Mouse (Mus musculus): ENCODE data around the gene Tmprss9. TPM values are rescaled to one million over a fixed set of nuclear protein-coding genes. Genes with fewer than 3 reads are reported as not detected.

Gene Tmprss9
- polyA plus RNA-seq, 1 experiment from 2014 or later = 0.05 TPM

DNA sequence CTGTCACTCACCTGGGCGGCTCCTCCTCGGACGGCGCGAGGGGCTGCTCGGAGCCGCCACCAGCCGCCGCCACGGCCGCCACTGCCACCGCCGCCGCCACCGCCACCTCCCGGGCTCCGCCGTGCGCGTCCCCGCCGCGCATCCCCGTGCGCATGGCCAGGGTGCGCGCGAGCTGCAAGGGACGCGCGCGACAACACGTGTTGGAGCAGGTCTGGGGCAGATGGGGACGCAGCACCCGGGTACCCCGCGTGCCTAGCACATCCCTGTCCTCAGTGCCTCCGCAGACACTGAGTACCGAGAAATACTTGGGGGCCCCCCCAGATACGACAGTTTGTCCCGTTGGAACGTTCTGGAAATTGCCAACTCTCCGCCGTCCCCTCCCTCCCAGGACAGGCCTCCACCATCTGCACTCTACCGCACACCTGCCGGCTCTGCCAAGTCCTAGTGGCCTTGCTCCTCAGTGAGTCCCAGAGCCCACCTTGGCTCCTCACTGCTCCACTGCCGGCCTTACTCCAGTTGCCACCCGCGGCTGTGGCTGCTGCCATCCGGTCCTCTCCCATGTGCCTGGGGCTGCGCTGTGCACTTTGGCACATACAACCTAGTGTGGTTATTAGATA is 27.6 kb upstream of the Tmprss9 start, which contains the start of gene Lingo3:
Gene Lingo3, minus strand, starts transcription at position 109 of the 617 bp plus-strand sequence.
- ATAC-seq (ENCODE audit: insufficient number of reproducible peaks, low FRiP score, low TSS enrichment, low read depth) = no peak
- H3K36me3 ChIP-seq = no peaks in the 10 kb centered on the region
- H3K4me1 ChIP-seq = peaks cover 11% of the 10 kb centered on the region
- peak within 1 kb of the TSS; percentile 35 for H3K9ac ChIP-seq
- no peak within 1 kb of the TSS for H3K27ac ChIP-seq (replicated peaks)
- peak within 1 kb of the TSS; percentile 50 for H3K4me3 ChIP-seq (replicated peaks)
- peak within 1 kb of the TSS; percentile 91 for H3K4me2 ChIP-seq (replicated peaks)
- H3K9me3 ChIP-seq (replicated peaks) = no peaks in the 10 kb centered on the region
- peaks cover 39% of the 10 kb centered on the region for H3K27me3 ChIP-seq
- WGBS = 3% methylated on average over 46 of the region's 51 CpGs

DNA sequence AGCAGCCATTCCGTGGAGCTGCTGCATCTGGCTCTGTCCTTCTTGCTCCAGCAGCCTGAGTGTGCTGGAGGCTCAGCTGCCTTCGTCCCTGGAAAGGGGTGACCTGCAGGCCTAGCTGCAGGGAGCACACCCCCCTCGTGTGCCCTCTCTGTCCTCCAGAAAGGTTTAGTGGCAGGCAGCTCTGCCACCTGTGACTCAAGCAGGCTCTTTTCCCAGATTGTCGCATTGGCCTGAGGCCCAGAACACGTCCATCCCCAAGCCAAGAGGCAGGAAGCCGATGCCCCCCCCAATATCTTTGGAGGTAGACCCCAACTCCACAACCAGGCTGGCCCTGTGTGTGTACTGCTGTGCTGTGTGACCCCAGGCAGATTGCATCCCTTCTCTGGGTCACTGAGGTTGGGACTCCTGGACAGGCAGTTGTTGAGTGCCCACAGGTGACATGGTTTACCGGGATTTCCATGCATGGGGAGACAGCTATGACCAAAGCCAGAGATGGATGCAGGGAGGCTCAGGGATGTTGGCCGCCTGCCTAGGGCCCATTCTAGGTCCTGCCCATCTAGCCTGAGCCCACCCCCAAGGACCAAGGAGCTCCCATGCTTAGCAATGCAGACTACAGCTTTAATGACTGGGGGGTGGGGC is 26.5 kb upstream of the Tmprss9 start:
- no peak for ATAC-seq (ENCODE audit: insufficient number of reproducible peaks, low FRiP score, low TSS enrichment, low read depth)
- peaks cover 39% of the 10 kb centered on the region for H3K27me3 ChIP-seq
- H3K36me3 ChIP-seq = no peaks in the 10 kb centered on the region
- H3K4me1 ChIP-seq = peaks cover 11% of the 10 kb centered on the region
- no peak overlapping the region for H3K27ac ChIP-seq (replicated peaks)
- no peaks in the 10 kb centered on the region for H3K9me3 ChIP-seq (replicated peaks)
- no peak overlapping the region for H3K4me3 ChIP-seq (replicated peaks)
- WGBS = 56% methylated on average over 8 of the region's 8 CpGs
- H3K4me2 ChIP-seq (replicated peaks) = no peak overlapping the region
- no peak overlapping the region for H3K9ac ChIP-seq

DNA sequence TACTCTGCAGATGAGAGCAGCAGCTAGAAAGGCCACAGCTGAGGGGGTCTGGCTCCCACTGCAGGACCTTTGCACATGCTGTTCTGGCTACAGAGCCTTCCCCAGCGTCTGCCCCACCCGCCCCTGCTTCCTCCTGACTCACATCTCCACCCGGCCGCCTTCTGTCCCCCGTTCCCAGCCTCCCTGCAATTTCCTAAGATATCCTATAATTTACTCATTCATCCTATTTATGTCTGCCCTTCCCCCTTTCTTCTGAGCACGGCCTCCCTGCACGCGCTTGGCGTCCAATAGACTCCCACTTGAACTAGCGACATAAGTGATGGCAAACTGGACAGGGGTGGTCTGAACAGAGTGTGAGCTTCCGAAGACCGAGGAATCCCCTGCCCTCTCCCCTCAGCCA is 25.9 kb upstream of the Tmprss9 start:
- Histone ChIP-seq H3K27ac (replicated peaks) (no peak overlapping the region), H3K9ac (no peak overlapping the region), H3K4me1 (peaks cover 11% of the 10 kb centered on the region), H3K4me2 (replicated peaks) (no peak overlapping the region), H3K36me3 (no peaks in the 10 kb centered on the region), H3K27me3 (peaks cover 39% of the 10 kb centered on the region), H3K9me3 (replicated peaks) (no peaks in the 10 kb centered on the region), H3K4me3 (replicated peaks) (no peak overlapping the region)
- ATAC-seq (ENCODE audit: insufficient number of reproducible peaks, low FRiP score, low TSS enrichment, low read depth) = no peak
- 67% methylated on average over 12 of the region's 12 CpGs for WGBS

- 16% methylated on average over 10 of the region's 10 CpGs for whole genome bisulfite sequencing
- ATAC-seq (ENCODE audit: insufficient number of reproducible peaks, low FRiP score, low TSS enrichment, low read depth) = no peak; the same call in 1 of the 2 replicates
Observed at GRCm38 (mm10) chr10:80848571-80848970, 23.1 kb upstream of the Tmprss9 start.

GRCm38 (mm10) chr10:80854913-80855748 is 16.5 kb upstream of the Tmprss9 start, which contains the start of the genes Lsm7 and Sppl2b:
TSS of gene Lsm7 (minus strand) at chr10:80855209.
TSS of gene Sppl2b (plus strand) at chr10:80855275.
- H3K27ac ChIP-seq (replicated peaks) = peak within 1 kb of the TSS; percentile 72
- H3K9ac ChIP-seq = peak within 1 kb of the TSS; percentile 90
- peaks cover 24% of the 10 kb centered on the region for H3K36me3 ChIP-seq
- peak within 1 kb of the TSS; percentile 100 for H3K4me2 ChIP-seq (replicated peaks)
- H3K9me3 ChIP-seq (replicated peaks) = no peaks in the 10 kb centered on the region
- ATAC-seq (ENCODE audit: insufficient number of reproducible peaks, low FRiP score, low TSS enrichment, low read depth) = peak; percentile 86
- under 1% methylated on average over 81 of the region's 81 CpGs for WGBS
- peaks cover 38% of the 10 kb centered on the region for H3K4me1 ChIP-seq
- no peaks in the 10 kb centered on the region for H3K27me3 ChIP-seq
- H3K4me3 ChIP-seq (replicated peaks) = peak within 1 kb of the TSS; percentile 96

More at GRCm38 (mm10) chr10:80848571-80848970, 23.1 kb upstream of the Tmprss9 start:
- H3K4me3 ChIP-seq (replicated peaks) = no peak overlapping the region
- H3K9ac ChIP-seq = no peak overlapping the region
- H3K4me2 ChIP-seq (replicated peaks) = no peak overlapping the region
- H3K27me3 ChIP-seq = peaks cover 20% of the 10 kb centered on the region
- no peak overlapping the region; the same call in 1 of the 2 replicates for H3K27ac ChIP-seq (replicated peaks)
- H3K36me3 ChIP-seq = peaks cover 24% of the 10 kb centered on the region
- H3K9me3 ChIP-seq (replicated peaks) = no peaks in the 10 kb centered on the region
- H3K4me1 ChIP-seq = peaks cover 10% of the 10 kb centered on the region

GRCm38 (mm10) chr10:80855749-80856073 is 15.9 kb upstream of the Tmprss9 start:
- WGBS = 13% methylated on average over 11 of the region's 11 CpGs
- peak overlapping the region; percentile 96 for H3K4me3 ChIP-seq (replicated peaks)
- H3K9ac ChIP-seq = peak overlapping the region; percentile 90
- H3K36me3 ChIP-seq = peaks cover 24% of the 10 kb centered on the region
- no peaks in the 10 kb centered on the region for H3K9me3 ChIP-seq (replicated peaks)
- H3K4me1 ChIP-seq = peaks cover 38% of the 10 kb centered on the region
- H3K27me3 ChIP-seq = no peaks in the 10 kb centered on the region
- no peak for ATAC-seq (ENCODE audit: insufficient number of reproducible peaks, low FRiP score, low TSS enrichment, low read depth)
- H3K27ac ChIP-seq (replicated peaks) = peak overlapping the region; percentile 48; the same call in 1 of the 2 replicates
- peak overlapping the region; percentile 100 for H3K4me2 ChIP-seq (replicated peaks)

DNA sequence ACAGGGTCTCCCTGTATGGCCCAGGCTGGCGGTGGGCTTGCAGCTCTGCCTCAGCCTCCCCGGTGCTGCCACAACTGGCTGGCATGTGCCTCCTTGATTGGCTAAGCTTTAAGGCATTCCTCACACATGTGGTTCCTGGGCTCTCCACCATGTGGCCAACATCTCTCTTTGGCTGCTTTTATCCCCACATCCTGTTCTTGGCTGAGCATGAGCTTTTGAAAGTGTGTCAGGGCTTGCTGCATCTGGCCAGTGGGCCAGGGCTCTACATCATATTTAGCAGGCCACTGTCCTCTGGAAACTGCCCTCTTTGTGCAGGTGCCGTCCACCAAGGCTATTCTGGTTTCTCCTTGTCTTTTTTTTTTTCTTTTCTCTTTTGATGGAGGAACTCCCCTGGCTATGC is 15.4 kb upstream of the Tmprss9 start:
- Histone ChIP-seq H3K36me3 (peaks cover 20% of the 10 kb centered on the region), H3K4me3 (replicated peaks) (peak overlapping the region; percentile 96), H3K4me1 (peaks cover 38% of the 10 kb centered on the region), H3K9ac (peak overlapping the region; percentile 90; the same call in 1 of the 2 replicates), H3K4me2 (replicated peaks) (peak overlapping the region; percentile 100), H3K9me3 (replicated peaks) (no peaks in the 10 kb centered on the region), H3K27me3 (no peaks in the 10 kb centered on the region), H3K27ac (replicated peaks) (peak overlapping the region; percentile 48; the same call in 1 of the 2 replicates)
- WGBS = 34% methylated on average over 3 of the region's 3 CpGs
- no peak for ATAC-seq (ENCODE audit: insufficient number of reproducible peaks, low FRiP score, low TSS enrichment, low read depth)

- ATAC-seq (ENCODE audit: insufficient number of reproducible peaks, low FRiP score, low TSS enrichment, low read depth) = no peak
- WGBS = 63% methylated on average over 5 of the region's 5 CpGs
- Histone ChIP-seq H3K27ac (replicated peaks) (peak overlapping the region; percentile 48; the same call in 1 of the 2 replicates), H3K4me2 (replicated peaks) (peak overlapping the region; percentile 100; the same call in 1 of the 2 replicates), H3K36me3 (peaks cover 20% of the 10 kb centered on the region), H3K9me3 (replicated peaks) (no peaks in the 10 kb centered on the region), H3K4me3 (replicated peaks) (no peak overlapping the region), H3K4me1 (peaks cover 38% of the 10 kb centered on the region), H3K9ac (no peak overlapping the region), H3K27me3 (no peaks in the 10 kb centered on the region)
Observed at GRCm38 (mm10) chr10:80856908-80857307, 14.7 kb upstream of the Tmprss9 start.

DNA sequence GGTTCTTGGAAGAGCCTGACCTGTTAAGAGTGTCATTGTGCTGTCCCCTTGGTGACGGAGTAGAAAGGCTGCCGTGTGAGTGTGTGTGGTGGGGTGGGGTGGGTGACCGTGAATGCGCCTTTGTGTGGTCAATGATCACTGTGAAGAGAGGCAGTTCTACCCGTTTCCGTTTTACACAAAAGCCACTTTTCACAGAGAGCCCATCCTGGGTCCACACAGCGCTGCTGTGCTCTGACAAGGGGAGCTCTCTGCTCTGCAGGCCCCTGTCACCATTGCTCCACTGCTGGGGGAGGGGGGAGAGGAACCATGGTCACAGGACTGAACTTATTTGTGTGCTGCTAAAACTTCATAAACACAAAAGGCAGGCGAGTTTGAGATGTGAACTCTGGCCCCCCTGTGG is 14.3 kb upstream of the Tmprss9 start:
- 40% methylated on average over 8 of the region's 8 CpGs for WGBS
- Histone ChIP-seq H3K27ac (replicated peaks) (no peak overlapping the region; the same call in 1 of the 2 replicates), H3K9me3 (replicated peaks) (no peaks in the 10 kb centered on the region), H3K4me1 (peaks cover 38% of the 10 kb centered on the region), H3K36me3 (peaks cover 20% of the 10 kb centered on the region), H3K4me3 (replicated peaks) (no peak overlapping the region), H3K27me3 (no peaks in the 10 kb centered on the region), H3K4me2 (replicated peaks) (no peak overlapping the region), H3K9ac (peak overlapping the region; percentile 9; the same call in 1 of the 2 replicates)
- ATAC-seq (ENCODE audit: insufficient number of reproducible peaks, low FRiP score, low TSS enrichment, low read depth) = no peak

GRCm38 (mm10) chr10:80857848-80858247 is 13.8 kb upstream of the Tmprss9 start:
- ATAC-seq (ENCODE audit: insufficient number of reproducible peaks, low FRiP score, low TSS enrichment, low read depth) = no peak
- Histone ChIP-seq H3K27me3 (no peaks in the 10 kb centered on the region), H3K9ac (peak overlapping the region; percentile 9; the same call in 1 of the 2 replicates), H3K4me3 (replicated peaks) (no peak overlapping the region), H3K4me1 (peaks cover 38% of the 10 kb centered on the region), H3K4me2 (replicated peaks) (no peak overlapping the region), H3K27ac (replicated peaks) (no peak overlapping the region; the same call in 1 of the 2 replicates), H3K9me3 (replicated peaks) (no peaks in the 10 kb centered on the region), H3K36me3 (peaks cover 23% of the 10 kb centered on the region)
- 44% methylated on average over 3 of the region's 3 CpGs for WGBS
